Mouse (Mus musculus) forebrain, embryonic 13.5 days (tissue): ENCODE data around the gene Foxo6. TPM values are rescaled to one million over a fixed set of nuclear protein-coding genes. Genes with fewer than 3 reads are reported as not detected.
A peak's percentile ranks its signal among the peaks of the same experiment; 100 is the strongest.

ENCODE experiments used
- ATAC-seq: fragments of 200-750 bp; cut with Nextera tagmentation; 2 replicates; pipeline ENCODE4 v1.8.0; 2017
- H3K27ac ChIP-seq: fragments of 300-500 bp; sonication (generic); 2 replicates; pipeline ENCODE4 v1.5.1; 2015; ENCODE audit warnings: inconsistent platforms, mild to moderate bottlenecking, moderate library complexity
- H3K27me3 ChIP-seq: fragments of 300-500 bp; sonication (generic); 2 replicates; pipeline ENCODE4 v1.6.1; 2015; ENCODE audit warnings: mild to moderate bottlenecking, inconsistent platforms
- H3K36me3 ChIP-seq: fragments of 300-500 bp; sonication (generic); 2 replicates; pipeline ENCODE4 v1.6.1; 2015; ENCODE audit warnings: mild to moderate bottlenecking, inconsistent platforms; ENCODE audit not compliant: poor library complexity, severe bottlenecking
- H3K4me1 ChIP-seq: fragments of 300-500 bp; sonication (generic); 2 replicates; pipeline ENCODE4 v1.6.1; 2015; ENCODE audit warnings: inconsistent platforms
- H3K4me2 ChIP-seq: fragments of 300-500 bp; sonication (generic); 2 replicates; pipeline ENCODE4 v1.6.1; 2015; ENCODE audit warnings: inconsistent platforms, mild to moderate bottlenecking, moderate library complexity
- H3K4me3 ChIP-seq: fragments of 300-500 bp; sonication (generic); 2 replicates; pipeline ENCODE4 v1.5.1; 2015; ENCODE audit warnings: mild to moderate bottlenecking, inconsistent platforms
- H3K9ac ChIP-seq: fragments of 300-500 bp; sonication (generic); 2 replicates; pipeline ENCODE4 v1.6.1; 2015; ENCODE audit warnings: mild to moderate bottlenecking, inconsistent platforms
- H3K9me3 ChIP-seq: fragments of 300-500 bp; sonication (generic); replicated peaks from 2 replicates; pipeline ENCODE4 v1.6.1; 2016; ENCODE audit warnings: inconsistent platforms
- WGBS: fragments of 180-500 bp; shearing (Covaris S2); methylation state at CpG from one replicate; pipeline ENCODE4 v1.1.7; 2015; 5-methylcytosine and 5-hydroxymethylcytosine counted together
- polyA plus RNA-seq: library from polyadenylated mRNA; unstranded; fragments of >200 nt; fragmentation: Nextera tagmentation; extraction: Ambion mirVana; gene quantifications from 2 replicates; pipeline ENCODE4 v1.2.1, GENCODE M21; 2015

Gene Foxo6
- polyA plus RNA-seq, 1 experiment from 2014 or later = 3.8 TPM

GRCm38 (mm10) chr4:120241106-120241505, 46.0 kb downstream of the Foxo6 start:
- no peak overlapping the region for H3K4me3 ChIP-seq
- H3K27me3 ChIP-seq = no peaks in the 10 kb centered on the region
- H3K4me2 ChIP-seq = no peak overlapping the region
- H3K9ac ChIP-seq = peak overlapping the region; percentile 51; the same call in 1 of the 2 replicates
- 61% methylated on average over 3 of the region's 3 CpGs for WGBS
- no peaks in the 10 kb centered on the region for H3K9me3 ChIP-seq
- no peak for ATAC-seq
- no peaks in the 10 kb centered on the region for H3K36me3 ChIP-seq
- H3K27ac ChIP-seq = peak overlapping the region; percentile 94
- H3K4me1 ChIP-seq = peaks cover 67% of the 10 kb centered on the region

- Histone ChIP-seq H3K4me3 (no peak overlapping the region), H3K4me2 (no peak overlapping the region), H3K27ac (peak overlapping the region; percentile 94), H3K27me3 (no peaks in the 10 kb centered on the region), H3K9me3 (no peaks in the 10 kb centered on the region), H3K36me3 (no peaks in the 10 kb centered on the region), H3K4me1 (peaks cover 52% of the 10 kb centered on the region), H3K9ac (no peak overlapping the region)
- 68% methylated on average over 3 of the region's 3 CpGs for WGBS
- ATAC-seq = no peak
Observed at GRCm38 (mm10) chr4:120239419-120239818, 47.7 kb downstream of the Foxo6 start.

GRCm38 (mm10) chr4:120233243-120233642, 53.9 kb downstream of the Foxo6 start:
- no peak for ATAC-seq
- Histone ChIP-seq H3K27me3 (0 out of 2 replicates have a peak, but pooled peaks cover 13% of the 10 kb centered on the region), H3K9me3 (no peaks in the 10 kb centered on the region), H3K4me1 (peaks cover 19% of the 10 kb centered on the region; the same call in 1 of the 2 replicates), H3K9ac (no peak overlapping the region), H3K4me3 (no peak overlapping the region), H3K36me3 (no peaks in the 10 kb centered on the region), H3K4me2 (no peak overlapping the region), H3K27ac (no peak overlapping the region)
- WGBS = 72% methylated on average over 2 of the region's 2 CpGs

- no peak overlapping the region for H3K27ac ChIP-seq
- 0 out of 2 replicates have a peak, but pooled peaks cover 13% of the 10 kb centered on the region for H3K27me3 ChIP-seq
- H3K4me3 ChIP-seq = no peak overlapping the region
- no peak for ATAC-seq
- no peak overlapping the region for H3K9ac ChIP-seq
- 91% methylated on average over 2 of the region's 2 CpGs for WGBS
- H3K36me3 ChIP-seq = no peaks in the 10 kb centered on the region
- no peaks in the 10 kb centered on the region for H3K9me3 ChIP-seq
- no peak overlapping the region for H3K4me2 ChIP-seq
- H3K4me1 ChIP-seq = peaks cover 23% of the 10 kb centered on the region
Observed at GRCm38 (mm10) chr4:120232541-120232940, 54.6 kb downstream of the Foxo6 start.

GRCm38 (mm10) chr4:120231982-120232381, 55.2 kb downstream of the Foxo6 start:
- Histone ChIP-seq H3K4me3 (no peak overlapping the region), H3K27me3 (0 out of 2 replicates have a peak, but pooled peaks cover 13% of the 10 kb centered on the region), H3K27ac (no peak overlapping the region), H3K36me3 (no peaks in the 10 kb centered on the region), H3K4me2 (no peak overlapping the region), H3K9ac (no peak overlapping the region), H3K4me1 (peaks cover 29% of the 10 kb centered on the region), H3K9me3 (no peaks in the 10 kb centered on the region)
- WGBS = 92% methylated on average over 4 of the region's 4 CpGs
- ATAC-seq = no peak

GRCm38 (mm10) chr4:120230256-120230649, 56.9 kb downstream of the Foxo6 start:
- Histone ChIP-seq H3K4me2 (no peak overlapping the region), H3K27ac (no peak overlapping the region), H3K27me3 (0 out of 2 replicates have a peak, but pooled peaks cover 13% of the 10 kb centered on the region), H3K4me3 (no peak overlapping the region), H3K9me3 (no peaks in the 10 kb centered on the region), H3K4me1 (peaks cover 36% of the 10 kb centered on the region), H3K36me3 (no peaks in the 10 kb centered on the region), H3K9ac (no peak overlapping the region)
- ATAC-seq = peak; percentile 68
- WGBS = 10% methylated on average over 6 of the region's 6 CpGs

GRCm38 (mm10) chr4:120229505-120230255, 57.5 kb downstream of the Foxo6 start:
- peak; percentile 2; the same call in 1 of the 2 replicates for ATAC-seq
- H3K9ac ChIP-seq = no peak overlapping the region
- 0 out of 2 replicates have a peak, but pooled peaks cover 13% of the 10 kb centered on the region for H3K27me3 ChIP-seq
- H3K4me2 ChIP-seq = no peak overlapping the region
- H3K36me3 ChIP-seq = no peaks in the 10 kb centered on the region
- peaks cover 39% of the 10 kb centered on the region for H3K4me1 ChIP-seq
- H3K4me3 ChIP-seq = no peak overlapping the region
- no peaks in the 10 kb centered on the region for H3K9me3 ChIP-seq
- WGBS = 79% methylated on average over 13 of the region's 13 CpGs
- no peak overlapping the region for H3K27ac ChIP-seq

- Histone ChIP-seq H3K27me3 (0 out of 2 replicates have a peak, but pooled peaks cover 18% of the 10 kb centered on the region), H3K4me2 (no peak overlapping the region), H3K9me3 (no peaks in the 10 kb centered on the region), H3K9ac (no peak overlapping the region), H3K4me1 (peaks cover 49% of the 10 kb centered on the region), H3K4me3 (no peak overlapping the region), H3K27ac (no peak overlapping the region), H3K36me3 (no peaks in the 10 kb centered on the region)
- WGBS = 88% methylated on average over 3 of the region's 3 CpGs
- ATAC-seq = no peak
Observed at GRCm38 (mm10) chr4:120228613-120229012, 58.5 kb downstream of the Foxo6 start.

- Histone ChIP-seq H3K27me3 (0 out of 2 replicates have a peak, but pooled peaks cover 18% of the 10 kb centered on the region), H3K4me2 (no peak overlapping the region), H3K9me3 (no peaks in the 10 kb centered on the region), H3K4me3 (no peak overlapping the region), H3K27ac (no peak overlapping the region), H3K36me3 (no peaks in the 10 kb centered on the region), H3K9ac (no peak overlapping the region), H3K4me1 (peaks cover 62% of the 10 kb centered on the region)
- no peak for ATAC-seq
- WGBS = 30% methylated on average over 2 of the region's 2 CpGs
Observed at GRCm38 (mm10) chr4:120227224-120227623, 59.9 kb downstream of the Foxo6 start.

- Histone ChIP-seq H3K9ac (no peak overlapping the region), H3K36me3 (no peaks in the 10 kb centered on the region), H3K4me3 (no peak overlapping the region), H3K4me2 (no peak overlapping the region), H3K4me1 (peaks cover 68% of the 10 kb centered on the region), H3K27me3 (0 out of 2 replicates have a peak, but pooled peaks cover 18% of the 10 kb centered on the region), H3K27ac (no peak overlapping the region), H3K9me3 (no peaks in the 10 kb centered on the region)
- ATAC-seq = no peak
- 84% methylated on average over 4 of the region's 4 CpGs for WGBS
Observed at GRCm38 (mm10) chr4:120226682-120227081, 60.5 kb downstream of the Foxo6 start.

- Histone ChIP-seq H3K9me3 (no peaks in the 10 kb centered on the region), H3K27ac (peak overlapping the region; percentile 14; the same call in 1 of the 2 replicates), H3K4me1 (peaks cover 63% of the 10 kb centered on the region), H3K4me3 (no peak overlapping the region), H3K27me3 (0 out of 2 replicates have a peak, but pooled peaks cover 15% of the 10 kb centered on the region), H3K36me3 (no peaks in the 10 kb centered on the region), H3K9ac (no peak overlapping the region), H3K4me2 (no peak overlapping the region)
- peak; percentile 54 for ATAC-seq
- 50% methylated on average over 6 of the region's 6 CpGs for WGBS
Observed at GRCm38 (mm10) chr4:120225135-120225780, 61.9 kb downstream of the Foxo6 start.

- H3K9ac ChIP-seq = no peak overlapping the region
- peaks cover 68% of the 10 kb centered on the region for H3K4me1 ChIP-seq
- H3K27me3 ChIP-seq = 0 out of 2 replicates have a peak, but pooled peaks cover 4% of the 10 kb centered on the region
- no peak overlapping the region for H3K4me3 ChIP-seq
- 83% methylated on average over 6 of the region's 6 CpGs for WGBS
- H3K4me2 ChIP-seq = no peak overlapping the region
- H3K9me3 ChIP-seq = no peaks in the 10 kb centered on the region
- no peaks in the 10 kb centered on the region for H3K36me3 ChIP-seq
- ATAC-seq = no peak
- H3K27ac ChIP-seq = 0 out of 2 replicates have a peak overlapping the region, but pooled peaks have one; percentile 25
Observed at GRCm38 (mm10) chr4:120223805-120224204, 63.3 kb downstream of the Foxo6 start.
